In the genomic region with DNA sequence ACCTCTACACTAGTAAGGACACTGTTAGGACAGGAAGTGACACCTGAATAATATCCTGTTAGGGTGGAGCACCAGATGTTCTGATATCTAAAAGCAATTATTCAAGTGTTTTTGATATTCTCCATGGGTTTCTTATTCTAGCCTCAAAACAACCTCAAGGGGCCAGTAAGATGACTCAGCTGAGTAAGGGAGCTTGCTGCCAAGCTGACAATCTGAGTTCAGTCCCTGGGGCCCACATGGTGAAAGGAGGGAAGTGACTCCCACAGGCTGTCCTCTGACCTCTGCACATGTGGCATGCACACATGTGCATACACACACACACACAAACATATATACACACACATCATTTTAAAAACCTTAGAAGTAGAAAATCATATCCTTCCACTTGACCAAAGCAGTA, we compare ENCODE assay signal across 22 mouse cellular contexts. TPM values are rescaled to one million over a fixed set of nuclear protein-coding genes. Genes with fewer than 3 reads are reported as not detected.
"Had no signal": no experiment of that assay in that cellular context is flagged by ENCODE, and none has a peak within 500 bp of the region (broad histone marks: within the 10 kb centered on the region; RNA-seq: fewer than 3 reads in every experiment).

No protein-coding gene starts in this region.

- H3K27me3 ChIP-seq: stomach, embryonic 15.5 days had no signal

- DNase-seq: kidney, postnatal 10 days; kidney, postnatal 36 days; layer of hippocampus, postnatal 36 days; liver, embryonic 13.5 days; lung, adult 2 months; lung, postnatal 14 days; retina, postnatal 1 day; right cerebral cortex, postnatal 25 days; spleen, adult 18-20 months; thymus, postnatal 25 days had no signal

- H3K4me3 ChIP-seq: kidney, embryonic 15.5 days; left cerebral cortex, adult 2 months; liver, embryonic 13.5 days; midbrain, embryonic 10.5 days; midbrain, embryonic 13.5 days; myocyte; neural tube, embryonic 13.5 days; stomach, embryonic 15.5 days had no signal

- ATAC-seq: midbrain, embryonic 13.5 days; midbrain, embryonic 16.5 days had no signal

- H3K4me1 ChIP-seq: liver, embryonic 13.5 days; stomach, embryonic 15.5 days had no signal

- H3K4me2 ChIP-seq: kidney, embryonic 15.5 days; liver, embryonic 13.5 days; midbrain, embryonic 13.5 days; neural tube, embryonic 13.5 days; stomach, embryonic 15.5 days had no signal

- H3K9ac ChIP-seq: kidney, embryonic 15.5 days; liver, embryonic 13.5 days; midbrain, embryonic 13.5 days; neural tube, embryonic 13.5 days; stomach, embryonic 15.5 days had no signal

- H3K9me3 ChIP-seq: kidney, embryonic 15.5 days; liver, embryonic 13.5 days; midbrain, embryonic 10.5 days; midbrain, embryonic 13.5 days; neural tube, embryonic 13.5 days; stomach, embryonic 15.5 days had no signal

- H3K36me3 ChIP-seq: kidney, embryonic 15.5 days; liver, embryonic 13.5 days; midbrain, embryonic 10.5 days; midbrain, embryonic 13.5 days; neural tube, embryonic 13.5 days; stomach, embryonic 15.5 days had no signal

- H3K27ac ChIP-seq: kidney, embryonic 15.5 days; left cerebral cortex, adult 2 months; liver, embryonic 13.5 days; macrophage; midbrain, embryonic 10.5 days; midbrain, embryonic 13.5 days; neural tube, embryonic 13.5 days; stomach, embryonic 15.5 days had no signal

RNA-seq across cellular contexts. Expression of a gene that starts 3.2 kb away (rescaled TPM):
- total RNA-seq: megakaryocyte, adult 5-6 weeks; monocyte, adult 5-6 weeks; neutrophil, adult 5-6 weeks had no signal
- polyA plus RNA-seq: macrophage had no signal
